Mouse (Mus musculus) heart, postnatal 0 days (tissue): ENCODE data around the gene Tmem132c. TPM values are rescaled to one million over a fixed set of nuclear protein-coding genes. Genes with fewer than 3 reads are reported as not detected.
A peak's percentile ranks its signal among the peaks of the same experiment; 100 is the strongest.

Experiments used
- ATAC-seq: fragments of 200-750 bp; cut with Nextera tagmentation; 2 replicates; pipeline ENCODE4 v1.8.0; 2017; ENCODE audit warnings: low read depth, moderate number of reproducible peaks, moderate library complexity; ENCODE audit not compliant: insufficient read depth
- DNase-seq: peaks from one replicate; pipeline ENCODE4 v3.0.0-alpha.2; 2016; ENCODE audit warnings: low spot score
- H3K27ac ChIP-seq: fragments of 300-500 bp; sonication (generic); 2 replicates; pipeline ENCODE4 v1.5.1; 2014; ENCODE audit warnings: low read depth, mild to moderate bottlenecking
- H3K27me3 ChIP-seq: fragments of 300-500 bp; sonication (generic); 2 replicates; pipeline ENCODE4 v1.6.1; 2014; ENCODE audit warnings: low read length, mixed read lengths; ENCODE audit not compliant: control insufficient read depth, insufficient read depth
- H3K36me3 ChIP-seq: fragments of 300-500 bp; sonication (generic); replicated peaks from 2 replicates; pipeline ENCODE4 v1.6.1; 2014; ENCODE audit warnings: low read length, mixed read lengths; ENCODE audit not compliant: control insufficient read depth, insufficient read depth
- H3K4me1 ChIP-seq: fragments of 300-500 bp; sonication (generic); 2 replicates; pipeline ENCODE4 v1.6.1; 2014; ENCODE audit warnings: antibody characterized with exemption; ENCODE audit not compliant: control insufficient read depth, insufficient read depth
- H3K4me2 ChIP-seq: fragments of 300-500 bp; sonication (generic); 2 replicates; pipeline ENCODE4 v1.6.1; 2014; ENCODE audit warnings: low read depth, mild to moderate bottlenecking, low read length, moderate library complexity
- H3K4me3 ChIP-seq: fragments of 300-500 bp; sonication (generic); 2 replicates; pipeline ENCODE4 v1.5.1; 2014; ENCODE audit warnings: low read depth, low read length
- H3K9ac ChIP-seq: fragments of 300-500 bp; sonication (generic); replicated peaks from 2 replicates; pipeline ENCODE4 v1.6.1; 2014; ENCODE audit warnings: low read depth, low read length, mixed read lengths
- H3K9me3 ChIP-seq: fragments of 300-500 bp; sonication (generic); replicated peaks from 2 replicates; pipeline ENCODE4 v1.6.1; 2016; ENCODE audit warnings: low read length; ENCODE audit not compliant: control insufficient read depth
- CTCF ChIP-seq: IDR thresholded peaks from 2 replicates; pipeline ENCODE4 v1.5.1; 2016; ENCODE audit warnings: antibody characterized with exemption, control low read depth, low read depth
- EP300 ChIP-seq: IDR thresholded peaks from 2 replicates; pipeline ENCODE4 v1.6.1; 2016; ENCODE audit warnings: antibody characterized with exemption, low read depth
- WGBS: fragments of 180-500 bp; shearing (Covaris S2); extraction: QIAGEN DNeasy Blood & Tissue Kit; methylation state at CpG from one replicate; pipeline ENCODE4 v1.1.7; 2014; 5-methylcytosine and 5-hydroxymethylcytosine counted together
- polyA plus RNA-seq: library from polyadenylated mRNA; unstranded; fragments of >200 nt; fragmentation: Nextera tagmentation; extraction: Ambion mirVana; gene quantifications from 2 replicates; pipeline ENCODE4 v1.2.1, GENCODE M21; 2015
- total RNA-seq: library from RNA; depleted of rRNA; stranded (reverse); fragments of >200 nt; gene quantifications from 2 replicates; pipeline ENCODE4 v1.2.3, GENCODE M21; 2014; ENCODE audit warnings: low replicate concordance

The Tmem132c gene
- total and polyA plus RNA-seq, 2 experiments from 2014 or later, result 0.16 to 1.0 TPM

DNA sequence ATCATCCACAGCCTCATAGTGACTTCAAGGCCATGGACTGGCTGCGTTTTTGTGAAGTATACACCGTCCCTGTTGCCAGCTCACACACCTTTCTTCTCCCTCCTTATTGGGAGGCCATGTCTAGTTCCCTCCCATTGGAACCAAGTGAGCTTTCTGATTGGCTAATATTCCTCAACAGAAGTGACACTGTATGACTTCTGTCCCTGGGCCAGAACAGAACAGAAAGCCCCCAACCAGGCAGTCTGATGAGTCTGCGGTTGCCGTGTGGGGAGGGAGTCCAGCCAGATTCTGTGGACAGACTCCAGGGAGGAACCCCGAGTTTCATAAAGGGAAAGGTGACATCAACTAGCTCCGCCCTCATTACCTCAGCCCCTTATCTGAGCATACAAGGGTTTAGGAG, 233.2 kb downstream of the Tmem132c start:
- Histone ChIP-seq H3K9ac (no peak overlapping the region), H3K27ac (no peak overlapping the region), H3K4me3 (no peak overlapping the region), H3K4me2 (no peak overlapping the region), H3K27me3 (no peaks in the 10 kb centered on the region), H3K9me3 (no peaks in the 10 kb centered on the region), H3K36me3 (no peaks in the 10 kb centered on the region), H3K4me1 (no peaks in the 10 kb centered on the region)
- DNase-seq, result no peak
- WGBS, result 67% methylated on average over 6 of the region's 6 CpGs
- no peak for ATAC-seq
- TF ChIP-seq CTCF (no peak), EP300 (no peak)

DNA sequence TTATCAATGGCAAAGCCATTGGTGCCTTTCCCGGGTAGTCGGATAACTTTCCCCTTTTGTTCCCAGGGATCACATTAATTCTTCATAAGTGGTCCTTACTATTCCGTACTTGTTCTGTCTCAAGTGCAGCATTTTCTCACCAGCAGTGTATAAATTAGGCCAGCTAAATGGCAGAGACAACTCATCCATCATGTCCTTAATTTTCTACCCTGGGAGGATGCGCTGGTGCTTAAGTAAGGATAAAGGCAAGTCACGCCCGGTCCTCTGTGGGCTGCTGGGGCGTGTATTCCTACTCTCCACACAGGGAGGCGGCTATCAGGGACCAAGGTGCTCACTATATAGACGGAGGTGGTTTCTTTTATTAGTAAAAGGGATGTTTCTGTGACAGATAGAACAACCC, 236.2 kb downstream of the Tmem132c start:
- Histone ChIP-seq H3K27me3 (no peaks in the 10 kb centered on the region), H3K4me3 (no peak overlapping the region), H3K27ac (no peak overlapping the region), H3K4me2 (no peak overlapping the region), H3K4me1 (no peaks in the 10 kb centered on the region), H3K9ac (no peak overlapping the region), H3K9me3 (no peaks in the 10 kb centered on the region), H3K36me3 (no peaks in the 10 kb centered on the region)
- WGBS, result 33% methylated on average over 9 of the region's 9 CpGs
- DNase-seq, result no peak
- TF ChIP-seq EP300 (no peak), CTCF (no peak)
- no peak for ATAC-seq

DNA sequence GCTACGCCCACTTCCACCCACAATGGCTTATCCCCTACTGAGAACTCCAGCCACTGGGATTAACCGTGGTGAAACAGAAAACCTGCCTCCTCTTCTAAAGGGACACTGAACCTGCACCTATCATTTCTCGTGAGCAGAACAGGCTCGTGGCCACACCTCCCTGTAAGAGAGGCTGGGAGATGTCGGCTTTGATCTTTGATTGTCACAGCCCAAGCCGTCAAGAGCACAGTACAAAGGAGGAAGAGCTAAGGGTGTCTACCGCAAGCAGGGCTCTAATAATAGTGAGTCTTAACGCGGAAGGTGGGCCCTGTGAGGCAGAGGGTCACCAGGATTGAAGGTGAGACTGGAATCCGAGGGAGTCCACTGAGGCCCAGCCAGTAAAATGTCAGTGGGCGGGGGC, 236.7 kb downstream of the Tmem132c start:
- 15% methylated on average over 11 of the region's 11 CpGs for WGBS
- no peaks in the 10 kb centered on the region for H3K4me1 ChIP-seq
- no peak overlapping the region for H3K4me3 ChIP-seq
- ATAC-seq, result no peak
- H3K36me3 ChIP-seq, result no peaks in the 10 kb centered on the region
- no peak overlapping the region for H3K4me2 ChIP-seq
- no peaks in the 10 kb centered on the region for H3K27me3 ChIP-seq
- no peak overlapping the region for H3K27ac ChIP-seq
- no peak for DNase-seq
- TF ChIP-seq EP300 (no peak), CTCF (no peak)
- no peaks in the 10 kb centered on the region for H3K9me3 ChIP-seq
- H3K9ac ChIP-seq, result no peak overlapping the region

DNA sequence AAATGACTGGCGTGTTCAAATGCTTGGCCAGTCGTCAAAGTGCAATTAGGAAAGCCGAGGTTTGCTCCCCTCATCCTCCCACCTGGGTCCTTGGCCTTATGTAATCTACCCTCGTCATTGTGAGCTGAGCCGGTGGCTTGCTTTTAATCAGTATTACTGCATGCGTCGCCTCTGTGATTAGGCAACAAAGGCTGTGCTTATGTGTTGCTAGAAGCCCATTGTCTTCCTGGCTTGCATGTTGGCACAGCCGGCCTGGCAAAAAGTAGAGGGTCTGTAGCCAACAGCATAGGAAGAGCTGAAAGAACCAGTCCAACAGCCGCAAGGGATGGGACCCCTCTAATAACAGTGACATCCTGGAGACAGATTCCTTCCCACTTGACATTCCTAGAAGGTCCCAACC, 239.3 kb downstream of the Tmem132c start:
- ATAC-seq (no peak), DNase-seq (no peak)
- H3K36me3 ChIP-seq, result no peaks in the 10 kb centered on the region
- no peak overlapping the region for H3K4me3 ChIP-seq
- TF ChIP-seq CTCF, result no peak
- TF ChIP-seq EP300, result no peak
- 67% methylated on average over 9 of the region's 9 CpGs for WGBS
- H3K27me3 ChIP-seq, result no peaks in the 10 kb centered on the region
- H3K27ac ChIP-seq, result no peak overlapping the region
- no peak overlapping the region for H3K9ac ChIP-seq
- no peaks in the 10 kb centered on the region for H3K9me3 ChIP-seq
- H3K4me1 ChIP-seq, result no peaks in the 10 kb centered on the region; the same call in 1 of the 2 replicates
- H3K4me2 ChIP-seq, result no peak overlapping the region

DNA sequence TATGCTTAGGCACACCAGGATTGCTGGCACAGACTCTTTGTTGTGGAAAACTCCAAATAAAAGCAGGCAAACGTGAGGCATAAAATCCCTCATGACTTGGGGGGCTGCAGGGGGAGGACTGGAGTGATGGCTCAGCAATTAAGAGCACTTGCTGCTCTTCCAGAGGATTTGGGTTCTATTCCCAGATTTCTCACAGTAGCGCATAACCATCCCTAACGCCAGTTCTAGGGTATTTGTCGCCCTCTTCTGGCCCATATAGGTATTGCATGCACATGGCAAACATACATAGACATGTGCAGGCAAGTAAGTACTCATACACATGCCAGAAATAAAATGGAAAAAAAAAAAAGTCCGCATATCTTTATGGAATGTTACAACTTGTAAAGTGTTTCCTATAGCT, 239.8 kb downstream of the Tmem132c start:
- DNase-seq, result no peak
- Histone ChIP-seq H3K9ac (no peak overlapping the region), H3K27me3 (no peaks in the 10 kb centered on the region), H3K4me3 (no peak overlapping the region), H3K27ac (no peak overlapping the region), H3K4me1 (no peaks in the 10 kb centered on the region; the same call in 1 of the 2 replicates), H3K36me3 (no peaks in the 10 kb centered on the region), H3K4me2 (no peak overlapping the region), H3K9me3 (no peaks in the 10 kb centered on the region)
- TF ChIP-seq EP300, result no peak
- TF ChIP-seq CTCF, result peak; percentile 68
- no peak for ATAC-seq
- WGBS, result 24% methylated on average over 5 of the region's 5 CpGs

DNA sequence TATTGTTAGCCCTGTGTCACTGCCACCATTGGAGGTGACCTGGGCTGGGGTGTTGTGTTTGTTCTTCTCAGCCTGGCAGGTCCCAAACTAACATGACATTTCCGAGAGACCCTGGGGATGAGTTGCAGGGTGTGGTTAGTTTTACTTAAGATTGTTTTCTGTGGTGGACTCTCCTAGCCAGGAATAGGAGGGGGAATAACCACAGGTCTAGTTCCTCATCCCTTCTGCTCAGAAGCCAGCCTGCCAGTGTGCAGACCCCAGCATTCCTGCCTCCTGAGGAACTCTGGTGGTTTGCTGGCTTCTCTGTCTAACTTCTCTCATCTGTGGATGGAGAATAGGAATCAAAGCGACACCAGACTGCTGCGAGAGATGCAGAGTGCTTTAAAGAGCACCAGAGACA, 240.7 kb downstream of the Tmem132c start:
- H3K4me3 ChIP-seq, result no peak overlapping the region
- H3K9me3 ChIP-seq, result no peaks in the 10 kb centered on the region
- TF ChIP-seq CTCF, result no peak
- TF ChIP-seq EP300, result no peak
- H3K27ac ChIP-seq, result no peak overlapping the region
- no peaks in the 10 kb centered on the region for H3K36me3 ChIP-seq
- WGBS, result 68% methylated on average over 3 of the region's 3 CpGs
- no peak overlapping the region for H3K9ac ChIP-seq
- no peaks in the 10 kb centered on the region for H3K27me3 ChIP-seq
- ATAC-seq, result no peak
- H3K4me2 ChIP-seq, result no peak overlapping the region
- H3K4me1 ChIP-seq, result no peaks in the 10 kb centered on the region; the same call in 1 of the 2 replicates
- no peak for DNase-seq
